Mouse (Mus musculus) embryo, embryonic 9.5 days (tissue): ENCODE measurements at regions not wholly inside any gene's neighbourhood (a gene's known extent, or its start where the extent isn't known, plus 50 kb on each side); places are given as distances from the start of the nearest gene placed in this dataset.

ENCODE experiments used
- DNase-seq: peaks from one replicate; pipeline ENCODE4 v3.0.0-alpha.2; 2017; ENCODE audit errors: extremely low spot score

DNA sequence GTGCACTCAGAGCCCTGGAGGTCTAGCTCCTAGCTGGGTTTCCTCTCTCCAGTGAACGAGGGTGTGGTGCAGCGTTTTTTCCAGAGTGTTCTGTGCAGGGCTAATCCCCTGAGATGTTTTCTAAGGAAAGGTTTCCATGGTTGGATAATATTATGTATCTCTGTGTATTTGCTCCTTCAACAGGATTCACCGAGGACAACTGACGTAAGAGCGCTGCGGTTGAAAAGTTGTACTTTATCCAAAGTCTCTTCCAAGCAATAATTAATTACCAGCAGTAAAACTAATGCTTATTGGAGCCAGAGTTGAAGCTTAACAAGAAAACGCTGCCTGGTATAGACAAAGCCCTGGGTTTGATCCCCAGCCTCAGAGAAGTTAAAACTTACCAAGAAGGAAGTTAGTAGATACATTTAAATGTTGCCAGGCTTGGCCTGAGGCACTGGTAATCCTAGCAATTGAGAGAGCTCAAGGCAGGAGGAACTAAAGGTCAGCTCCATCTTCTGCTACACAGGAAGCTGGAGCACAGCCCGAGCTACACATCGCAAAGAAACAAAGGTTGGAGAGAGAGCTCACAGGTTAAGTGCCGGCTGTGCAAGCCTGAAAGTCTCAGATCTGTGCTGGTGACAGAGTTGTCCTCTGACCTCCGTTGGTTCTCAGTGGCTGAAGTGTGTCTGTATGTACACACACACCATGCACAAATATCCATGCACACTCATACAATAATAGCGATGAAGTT is 51.2 kb upstream of the Rap1b start:
- no peak for DNase-seq

DNA sequence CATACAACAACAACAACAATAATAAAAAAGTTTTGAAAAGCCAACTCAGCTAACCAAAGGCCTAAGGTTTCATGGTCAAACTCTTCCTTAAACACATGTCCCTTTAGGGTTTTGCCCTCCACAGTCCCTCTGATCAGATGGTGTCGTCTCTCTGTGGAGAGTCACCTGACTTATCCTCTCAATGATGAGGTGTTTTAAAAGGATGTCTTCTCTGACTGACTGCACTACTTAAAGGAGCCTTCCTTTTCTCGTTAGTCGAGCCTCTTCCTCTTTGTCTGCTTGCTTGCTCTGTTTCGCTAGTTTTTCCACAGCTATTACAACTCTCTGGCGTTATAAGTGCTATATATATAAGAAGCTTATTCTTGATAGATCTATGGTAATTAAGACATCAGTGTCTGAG is 51.9 kb upstream of the Rap1b start:
- DNase-seq = no peak

DNA sequence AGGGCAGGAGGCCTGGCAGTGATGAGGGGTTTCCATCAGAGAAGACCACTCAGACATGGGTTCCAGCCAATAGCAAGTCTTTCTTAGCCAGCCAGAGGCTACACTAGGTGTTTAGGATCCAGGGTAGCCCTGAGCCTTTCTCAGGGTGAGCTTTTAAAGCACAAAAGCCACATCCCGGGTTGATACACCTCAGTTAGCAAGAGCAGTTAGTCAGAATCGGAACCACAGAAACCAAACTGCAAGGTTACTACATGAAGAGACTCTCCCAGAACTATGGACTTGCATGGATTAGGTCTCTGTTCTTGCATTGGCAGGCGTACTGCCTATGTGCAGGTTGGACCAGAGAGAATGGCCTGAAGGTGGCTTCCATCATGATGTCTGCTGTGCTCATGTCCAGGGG is 52.6 kb upstream of the Rap1b start:
- no peak for DNase-seq

DNA sequence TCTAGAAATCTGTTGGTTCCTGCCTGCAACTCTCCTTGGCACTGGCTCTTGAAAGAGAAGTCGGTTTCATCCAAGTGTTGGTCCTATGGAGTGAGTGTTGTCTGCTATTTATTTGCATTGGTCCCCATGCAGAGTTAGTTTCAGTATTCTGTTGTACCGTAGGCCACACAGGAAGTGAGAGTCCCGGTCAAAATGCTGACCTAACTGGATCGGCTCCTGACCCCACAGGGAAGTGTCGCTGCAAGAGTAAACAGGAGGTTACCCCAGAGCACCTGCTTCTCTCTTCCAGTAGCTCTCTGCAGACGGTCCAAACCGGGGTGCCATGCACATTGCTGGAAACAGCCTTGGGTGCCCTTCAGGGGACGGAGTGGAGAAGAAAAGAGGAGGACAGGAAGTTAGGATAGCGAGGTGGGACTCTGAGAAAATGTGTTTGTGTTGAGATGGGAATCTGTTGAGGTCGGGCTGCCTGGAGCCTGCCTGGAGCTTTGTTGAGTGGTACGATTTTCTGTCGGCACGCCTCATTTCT is 53.6 kb upstream of the Rap1b start:
- DNase-seq = no peak

DNA sequence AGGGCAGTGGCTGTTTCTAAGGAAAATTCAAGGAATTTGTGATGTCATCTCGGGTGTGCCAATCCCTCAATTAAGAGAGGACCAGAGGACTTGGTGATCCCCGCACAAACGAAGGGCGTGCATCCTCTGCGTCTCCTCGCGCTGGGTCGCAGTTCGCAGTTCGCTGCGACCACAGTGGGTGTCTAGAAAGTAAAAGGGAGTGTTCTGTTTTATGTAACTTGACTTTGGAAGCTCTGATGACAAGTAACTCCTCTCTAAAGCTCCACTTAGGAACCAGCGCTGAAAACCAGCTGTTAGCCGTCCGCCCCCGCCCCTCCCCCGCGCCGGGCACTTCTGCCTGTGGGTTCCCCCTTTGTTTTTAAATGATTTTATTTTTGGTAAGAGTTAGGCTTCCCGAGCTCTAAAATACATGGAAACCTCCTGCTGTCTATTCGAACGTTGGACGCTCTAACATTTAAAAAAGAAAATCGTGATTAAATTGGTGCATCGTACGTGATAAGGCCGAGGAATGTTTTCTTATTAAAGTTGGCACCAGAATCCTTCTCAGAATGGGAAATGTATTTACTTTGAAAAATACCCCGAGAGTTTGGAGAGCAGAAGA is 59.9 kb upstream of the Rap1b start:
- DNase-seq = peak; percentile 54

DNA sequence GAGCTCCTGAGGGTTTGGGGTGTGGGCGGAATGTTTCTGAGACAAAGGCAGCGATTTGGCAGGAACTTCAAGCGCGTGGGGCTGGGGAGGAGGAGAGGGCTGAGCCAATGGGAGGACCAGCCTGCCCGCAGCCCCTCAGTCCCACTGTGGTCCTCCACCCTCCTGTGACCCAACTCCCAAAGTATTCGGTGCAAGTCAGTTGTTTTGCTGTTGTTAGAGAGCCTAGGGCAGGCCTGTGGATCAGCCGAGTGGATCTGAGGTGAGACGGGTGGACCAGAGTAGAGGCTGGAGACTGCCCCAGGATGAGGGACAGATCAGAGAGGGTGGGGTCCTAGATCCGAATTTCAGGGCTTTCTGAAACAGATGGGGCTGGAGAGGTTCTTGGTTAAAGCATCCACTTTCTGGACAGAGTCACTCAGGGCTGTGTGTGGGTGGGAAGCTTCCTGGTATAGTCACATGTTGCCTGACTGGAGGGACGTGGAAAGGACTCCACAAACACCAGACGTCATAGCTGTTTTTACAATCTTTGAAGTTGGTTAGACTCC is 60.5 kb upstream of the Rap1b start:
- DNase-seq = peak; percentile 64

DNA sequence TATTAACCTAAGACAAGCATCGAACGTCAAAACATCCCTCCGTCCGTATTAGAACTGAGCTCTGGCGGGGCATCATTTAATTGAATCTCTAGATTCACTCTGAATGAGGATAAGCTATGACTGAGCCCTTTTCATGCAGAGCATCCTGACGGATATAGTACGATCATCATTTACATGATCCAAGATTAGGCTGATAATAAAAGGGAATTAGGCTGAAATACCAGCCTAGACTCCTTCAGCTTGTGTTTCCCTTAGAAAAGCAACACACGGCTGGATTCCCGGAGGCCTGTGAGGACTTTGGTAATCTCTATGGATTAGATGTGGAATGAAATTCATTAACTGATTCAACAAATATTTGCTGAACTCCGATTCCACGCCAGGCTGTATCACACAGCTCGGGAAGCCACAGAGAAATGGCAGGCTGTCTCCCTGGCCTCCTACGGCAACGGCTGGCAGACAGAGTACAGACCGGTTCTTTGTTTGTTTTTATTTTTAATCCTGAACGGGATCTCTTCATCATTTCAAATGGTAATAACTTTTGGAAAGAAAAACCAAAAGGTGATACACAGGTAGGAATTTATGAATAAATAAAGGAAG is 62.3 kb upstream of the Rap1b start:
- no peak for DNase-seq

DNA sequence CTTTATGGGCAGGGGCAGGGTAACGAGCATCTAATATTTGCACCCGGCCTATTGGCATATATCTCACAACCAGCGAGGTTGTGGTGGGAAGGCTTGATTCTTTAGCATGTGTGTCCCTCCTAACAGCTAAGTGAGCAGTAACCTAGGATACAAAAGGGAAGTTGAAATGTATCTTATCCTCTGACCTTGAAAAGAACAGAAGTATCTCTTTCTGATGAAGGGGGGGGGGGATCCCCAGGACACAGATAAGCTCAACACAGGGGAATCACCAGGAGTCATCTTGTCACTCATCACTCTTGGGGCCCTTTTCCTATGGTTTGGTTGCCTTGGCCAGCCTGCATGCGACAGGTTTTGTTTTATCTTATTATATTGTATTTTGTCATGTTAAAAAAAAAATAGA is 63.3 kb upstream of the Rap1b start:
- no peak for DNase-seq

DNA sequence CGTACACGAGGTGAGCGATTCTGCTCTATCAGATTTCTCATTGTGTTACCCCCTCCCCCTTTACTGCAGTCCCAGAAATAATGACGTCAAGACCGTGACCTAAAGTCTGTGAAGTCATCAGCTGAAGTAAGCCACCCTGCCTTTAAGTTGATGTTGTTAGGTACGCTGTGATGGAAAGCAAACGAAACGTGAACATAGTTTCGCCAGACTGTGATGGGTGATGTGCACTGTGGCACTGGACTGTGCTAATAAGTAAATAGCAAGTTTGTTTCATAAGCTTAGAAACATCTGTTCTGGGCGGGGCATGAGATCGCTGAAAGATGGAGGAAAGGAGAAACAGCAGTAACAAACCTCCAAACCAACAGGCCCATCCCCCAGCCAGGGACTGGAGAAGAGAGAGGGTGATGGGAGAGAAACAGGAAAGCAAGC is 64.0 kb upstream of the Rap1b start:
- no peak for DNase-seq

DNA sequence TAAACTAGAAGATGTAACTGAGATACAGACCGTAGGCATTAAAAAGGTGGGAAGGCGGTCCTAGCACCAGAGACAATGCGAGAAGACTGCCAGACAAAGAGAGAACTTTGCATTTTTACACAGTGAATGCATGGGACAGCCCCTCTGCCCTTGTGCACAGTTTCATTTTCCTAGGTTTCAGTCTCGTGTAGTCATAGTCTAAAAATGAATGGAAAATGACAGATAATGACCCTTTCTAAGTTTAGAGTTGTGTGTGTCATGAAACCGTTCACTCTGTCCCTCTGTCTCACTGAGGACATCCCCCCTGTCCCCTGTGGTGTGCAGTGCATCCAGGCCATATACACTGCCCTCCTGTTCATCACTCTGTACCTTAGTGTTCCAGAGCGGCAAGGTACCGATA is 64.6 kb upstream of the Rap1b start:
- DNase-seq = no peak

DNA sequence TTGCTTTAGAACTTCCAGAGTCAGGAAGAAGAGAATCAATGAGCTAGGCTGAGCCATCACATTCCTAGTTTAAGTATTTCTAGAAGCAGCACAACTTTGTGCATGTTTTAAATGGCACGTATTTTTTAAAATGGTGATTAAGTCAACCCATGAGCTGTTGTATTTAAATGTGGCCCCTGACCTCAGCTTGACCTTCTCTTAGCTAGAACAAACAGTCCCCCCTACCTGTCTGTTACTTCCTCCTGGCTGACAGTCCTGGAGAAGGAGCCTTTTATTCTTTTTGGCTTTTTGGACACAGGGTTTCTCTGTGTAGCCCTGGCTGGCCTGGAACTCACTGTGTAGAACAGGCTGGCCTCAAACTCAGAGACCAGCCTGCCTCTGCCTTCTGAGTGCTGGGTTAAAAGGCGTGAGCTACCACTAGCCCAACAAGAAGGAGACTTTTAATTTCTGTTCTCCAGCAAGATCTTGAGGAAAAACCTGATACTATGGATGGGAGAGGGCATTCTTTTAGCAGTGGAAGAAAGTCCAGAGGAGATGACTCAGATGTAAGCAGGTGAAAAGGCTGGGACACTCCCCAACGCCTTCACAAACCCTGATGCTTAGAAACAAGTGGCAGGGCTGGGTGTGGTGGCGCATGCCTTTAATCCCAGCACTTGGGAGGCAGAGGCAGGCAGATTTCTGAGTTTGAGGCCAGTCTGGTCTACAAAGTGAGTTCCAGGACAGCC is 69.3 kb upstream of the Rap1b start:
- DNase-seq = no peak

DNA sequence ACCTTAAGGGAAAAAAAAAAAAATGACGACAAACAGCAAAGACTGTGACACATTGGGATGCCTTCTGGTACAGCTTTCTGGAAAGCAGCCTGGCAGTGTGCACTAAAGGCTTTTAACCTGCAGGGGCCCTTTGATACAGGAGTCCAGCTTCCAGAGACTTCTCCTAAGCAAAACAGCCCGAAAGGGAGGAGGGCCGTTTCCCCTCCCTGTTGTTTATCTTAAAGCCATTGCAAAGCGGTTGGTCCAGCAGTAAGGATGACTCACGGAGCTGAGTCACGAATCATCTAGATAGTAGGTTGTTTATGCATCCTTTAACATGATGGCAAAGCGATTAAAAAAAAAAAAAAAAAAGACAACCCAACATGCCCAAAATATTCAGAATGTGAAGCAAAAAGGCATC is 70.4 kb upstream of the Rap1b start:
- no peak for DNase-seq

DNA sequence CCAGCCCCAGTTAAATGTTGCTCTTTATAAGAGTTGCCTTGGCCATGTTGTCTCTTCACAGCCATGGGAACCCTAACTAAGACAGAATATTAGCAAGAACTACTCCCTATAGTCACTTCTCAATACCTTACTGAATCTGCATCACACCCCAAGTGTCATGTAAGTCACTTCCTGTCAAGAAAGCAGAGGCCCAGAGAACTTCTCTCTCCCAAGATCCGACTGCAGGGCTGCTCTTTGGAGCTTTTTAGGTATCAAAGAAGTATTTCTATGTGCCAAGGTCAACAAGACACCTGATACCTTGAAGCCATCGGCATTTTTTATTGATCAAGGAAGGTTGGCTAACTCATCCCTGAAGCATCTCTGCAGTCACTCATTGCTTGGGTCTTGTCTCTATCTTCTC is 72.0 kb upstream of the Rap1b start:
- DNase-seq = no peak

DNA sequence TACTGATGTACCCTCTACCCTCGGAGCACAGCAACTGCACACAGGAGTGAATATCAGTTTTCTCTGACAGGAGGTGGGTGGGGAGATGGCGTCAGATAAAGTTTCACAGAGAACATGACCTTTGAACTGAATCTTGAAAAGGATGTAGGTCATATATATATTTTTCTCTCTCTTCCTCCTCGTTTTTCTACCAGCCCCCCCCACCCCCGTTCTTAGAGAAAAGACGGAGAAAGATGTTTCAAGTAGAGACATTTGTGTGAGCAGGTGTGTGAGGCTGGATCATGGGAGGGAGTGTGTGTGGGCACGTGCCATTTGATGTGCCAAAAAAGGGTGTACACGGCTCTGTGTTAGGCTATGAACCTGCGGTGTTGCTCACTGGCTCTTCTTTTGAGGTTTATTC is 72.8 kb upstream of the Rap1b start:
- DNase-seq = no peak

DNA sequence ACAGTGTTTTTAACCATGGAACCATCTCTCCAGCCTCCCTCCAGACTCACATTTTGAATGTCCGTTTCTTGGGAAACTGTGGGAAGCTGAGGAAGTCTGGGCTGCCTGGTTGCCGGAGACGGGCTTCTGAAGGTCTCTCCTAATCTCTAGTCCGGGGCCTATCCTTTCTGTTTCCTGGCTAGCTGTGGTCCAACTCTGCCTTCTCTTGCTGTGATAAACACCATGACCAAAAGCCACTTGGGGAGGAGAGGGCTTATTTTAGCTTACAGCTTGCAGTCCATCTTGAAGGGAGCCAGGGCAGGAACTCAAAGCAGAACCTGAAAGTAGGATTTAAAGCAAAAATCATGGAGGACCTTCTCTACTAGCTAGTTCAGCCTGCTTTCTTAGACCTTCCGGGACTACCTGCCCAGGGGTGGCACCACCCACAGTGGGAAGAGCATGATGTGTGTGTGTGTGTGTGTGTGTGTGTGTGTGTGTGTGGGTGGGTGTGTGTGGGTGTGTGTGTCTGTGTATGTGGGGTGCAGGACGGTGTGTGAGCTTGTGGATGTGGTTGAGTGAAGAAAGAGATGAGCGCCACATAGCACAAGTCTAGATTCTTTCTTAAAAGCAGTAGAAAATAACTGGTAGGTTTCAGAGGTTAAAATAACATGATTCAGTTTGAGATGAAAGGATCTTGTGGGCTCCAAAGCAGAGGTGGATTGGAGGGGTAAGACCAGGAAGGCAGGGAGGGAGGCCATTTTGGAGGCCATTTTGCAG is 73.5 kb upstream of the Rap1b start:
- no peak for DNase-seq

DNA sequence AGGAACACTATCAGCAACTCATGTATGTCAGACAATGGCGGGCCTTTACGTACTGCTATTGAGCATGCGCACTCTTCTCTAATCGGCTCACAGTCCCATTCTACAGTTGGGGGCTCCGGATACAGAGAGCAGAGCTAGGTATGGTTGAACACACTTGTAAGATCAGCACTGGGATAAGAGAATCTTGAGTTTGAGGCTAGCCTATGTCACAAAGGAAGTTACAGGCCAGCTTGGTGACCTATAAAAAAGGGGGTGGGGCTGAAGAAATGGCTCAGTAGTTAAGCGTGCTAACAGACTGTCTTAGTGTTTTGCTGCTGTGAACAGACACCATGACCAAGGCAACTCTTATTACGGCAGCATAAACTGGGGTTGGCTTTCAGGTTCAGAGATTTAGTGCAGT is 79.4 kb upstream of the Rap1b start:
- DNase-seq = no peak

DNA sequence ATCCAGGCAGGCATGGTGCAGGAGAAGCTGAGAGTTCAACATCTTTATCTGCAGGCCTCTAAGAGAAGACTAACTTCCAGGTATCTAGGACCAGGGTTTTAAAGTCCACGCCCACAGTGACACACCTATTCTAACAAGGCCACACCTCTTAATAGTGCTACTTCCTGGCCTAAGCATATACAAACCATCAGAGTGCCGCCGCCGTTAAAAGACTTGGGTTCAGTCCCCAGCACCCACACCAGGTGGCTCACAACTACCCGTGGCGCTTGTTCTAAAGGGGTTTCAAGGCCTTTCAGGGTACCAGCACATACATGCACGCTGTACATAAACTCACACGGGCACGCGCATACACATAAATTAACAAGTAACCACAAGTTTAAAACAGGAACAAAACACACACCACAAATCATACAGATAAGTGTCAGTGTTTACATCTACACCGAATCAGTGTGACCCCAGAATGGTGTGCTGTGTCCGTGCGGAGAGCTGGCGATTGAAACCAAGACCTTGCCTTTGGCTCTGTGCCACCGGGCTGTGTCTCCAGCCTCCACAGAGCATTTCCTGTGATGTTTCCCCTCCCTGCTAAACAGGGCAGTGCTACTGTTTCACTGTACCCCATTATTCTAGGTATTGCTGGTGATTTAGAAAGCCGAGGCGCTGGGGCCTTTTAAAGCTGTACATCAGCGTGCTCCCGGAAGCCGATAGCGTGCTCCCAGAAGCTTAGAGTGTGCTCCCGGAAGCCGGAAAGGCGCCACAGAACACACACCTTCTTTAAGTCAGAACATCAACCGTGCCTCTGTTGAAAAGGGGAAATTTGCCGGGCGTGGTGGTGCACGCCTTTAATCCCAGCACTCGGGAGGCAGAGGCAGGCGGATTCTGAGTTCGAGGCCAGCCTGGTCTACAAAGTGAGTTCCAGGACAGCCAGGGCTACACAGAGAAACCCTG is 80.0 kb upstream of the Rap1b start:
- no peak for DNase-seq

DNA sequence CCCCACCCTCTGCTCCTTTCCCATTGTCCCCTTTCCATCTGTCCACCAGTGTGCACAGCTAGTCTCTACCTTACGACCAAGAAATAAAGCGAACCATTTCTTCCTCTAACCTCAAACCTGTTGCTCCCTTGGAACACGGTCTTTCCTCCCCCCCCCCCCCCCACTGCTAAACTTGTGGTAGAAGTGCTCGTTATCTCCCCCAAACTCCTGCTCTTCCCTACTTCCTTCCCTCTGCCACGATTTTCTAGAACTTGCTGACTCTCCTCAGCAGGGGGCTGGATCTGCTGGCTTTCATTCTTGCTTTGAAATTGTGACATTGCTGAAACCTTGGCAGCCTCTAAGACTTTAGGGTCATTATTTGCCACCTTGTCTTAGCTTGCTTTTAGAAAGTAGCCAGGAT is 83.2 kb upstream of the Rap1b start:
- DNase-seq = no peak

DNA sequence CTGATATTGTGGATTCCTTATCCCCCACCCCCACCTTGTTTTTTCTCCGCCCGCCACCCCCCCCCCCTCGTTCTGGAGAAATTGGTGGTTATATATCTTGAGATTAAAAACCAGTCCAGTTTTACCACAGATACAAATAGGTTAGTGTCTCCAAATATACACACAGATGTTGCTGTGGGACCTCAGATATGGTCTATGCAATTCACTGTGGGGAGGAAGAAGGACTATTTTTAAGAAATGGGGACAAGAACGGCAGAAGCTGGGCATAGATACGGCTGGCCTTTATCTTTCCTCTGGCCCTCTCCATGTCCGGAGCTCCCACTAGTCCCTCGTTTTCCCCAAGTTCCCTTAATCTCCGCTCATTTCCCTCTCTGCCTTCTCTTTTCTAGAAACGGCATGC is 89.0 kb upstream of the Rap1b start:
- DNase-seq = no peak

DNA sequence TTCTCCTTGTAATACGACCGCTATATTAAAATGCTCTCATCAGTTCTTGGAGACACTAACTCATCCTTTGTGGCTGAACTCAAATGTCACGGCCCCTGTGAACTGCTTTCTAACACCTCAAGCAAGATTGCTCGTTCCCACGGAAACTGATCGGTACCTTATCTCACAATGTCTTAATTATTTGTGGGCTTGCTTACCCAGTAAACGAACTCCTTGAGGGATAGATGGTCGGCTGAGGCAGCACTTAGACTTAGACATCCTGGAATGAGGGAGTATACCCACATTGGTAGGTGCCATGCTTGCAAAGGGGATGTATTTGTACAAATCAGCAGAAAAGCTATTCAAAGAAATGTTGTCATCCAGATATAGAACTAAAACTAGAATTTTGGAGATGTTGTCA is 92.9 kb upstream of the Rap1b start:
- no peak for DNase-seq
